Mouse (Mus musculus) heart, embryonic 14.5 days (tissue): ENCODE data around the gene Olfr1336. TPM values are rescaled to one million over a fixed set of nuclear protein-coding genes. Genes with fewer than 3 reads are reported as not detected.

Source experiments
- ATAC-seq: fragments of 200-750 bp; cut with Nextera tagmentation; 2 replicates; pipeline ENCODE4 v1.8.0; 2017; ENCODE audit warnings: low read depth, moderate TSS enrichment; ENCODE audit not compliant: insufficient number of reproducible peaks, insufficient read depth, low FRiP score
- H3K27ac ChIP-seq, 2 experiments: fragments of 200-500 bp in 1 of 2; fragments of 300-500 bp in 1 of 2; sonication (generic) in 1 of 2; replicated peaks in 1 of 2; 2 replicates each; pipeline ENCODE4 v1.5.1; 2012 to 2014; ENCODE audit warnings: low read depth in 2 of 2, low read length in 2 of 2, control low read depth in 1 of 2, mild to moderate bottlenecking in 1 of 2, mixed read lengths in 1 of 2; ENCODE audit not compliant: control insufficient read depth in 1 of 2, insufficient read depth in 1 of 2
- H3K27me3 ChIP-seq: fragments of 300-500 bp; sonication (generic); 2 replicates; pipeline ENCODE4 v1.6.1; 2014; ENCODE audit warnings: mild to moderate bottlenecking, low read length, control low read depth; ENCODE audit not compliant: control insufficient read depth, insufficient read depth
- H3K36me3 ChIP-seq: fragments of 300-500 bp; sonication (generic); 2 replicates; pipeline ENCODE4 v1.6.1; 2014; ENCODE audit warnings: mild to moderate bottlenecking, control low read depth, low read length, mixed read lengths; ENCODE audit not compliant: control insufficient read depth, insufficient read depth
- H3K4me1 ChIP-seq, 2 experiments: fragments of 200-500 bp in 1 of 2; fragments of 300-500 bp in 1 of 2; sonication (generic) in 1 of 2; 2 replicates each; pipeline ENCODE4 v1.6.1; 2012 to 2014; ENCODE audit warnings: low read length in 2 of 2, control low read depth in 1 of 2, mixed read lengths in 1 of 2; ENCODE audit not compliant: control insufficient read depth in 2 of 2, insufficient read depth in 2 of 2
- H3K4me2 ChIP-seq: fragments of 300-500 bp; sonication (generic); 2 replicates; pipeline ENCODE4 v1.6.1; 2014; ENCODE audit warnings: mild to moderate bottlenecking, low read length
- H3K4me3 ChIP-seq, 2 experiments: fragments of 200-500 bp in 1 of 2; fragments of 300-500 bp in 1 of 2; sonication (generic) in 1 of 2; 2 replicates each; pipeline ENCODE4 v1.5.1; 2012 to 2014; ENCODE audit warnings: low read length in 2 of 2, mild to moderate bottlenecking in 2 of 2, control low read depth in 1 of 2, low read depth in 1 of 2, moderate library complexity in 1 of 2; ENCODE audit not compliant: control insufficient read depth in 1 of 2, insufficient read depth in 1 of 2
- H3K9ac ChIP-seq: fragments of 300-500 bp; sonication (generic); 2 replicates; pipeline ENCODE4 v1.6.1; 2014; ENCODE audit warnings: mild to moderate bottlenecking, low read length
- H3K9me3 ChIP-seq: fragments of 300-500 bp; sonication (generic); 2 replicates; pipeline ENCODE4 v1.6.1; 2016; ENCODE audit warnings: low read length, control low read depth; ENCODE audit not compliant: control insufficient read depth
- WGBS: fragments of 180-500 bp; shearing (Covaris S2); extraction: QIAGEN DNeasy Blood & Tissue Kit; methylation state at CpG from one replicate; pipeline ENCODE4 v1.1.7; 2014; 5-methylcytosine and 5-hydroxymethylcytosine counted together
- polyA plus RNA-seq: library from polyadenylated mRNA; unstranded; fragments of >200 nt; fragmentation: Nextera tagmentation; extraction: Ambion mirVana; gene quantifications from 2 replicates; pipeline ENCODE4 v1.2.1, GENCODE M21; 2014

Olfr1336 gene
- polyA plus RNA-seq = not detected in 2 replicates

DNA sequence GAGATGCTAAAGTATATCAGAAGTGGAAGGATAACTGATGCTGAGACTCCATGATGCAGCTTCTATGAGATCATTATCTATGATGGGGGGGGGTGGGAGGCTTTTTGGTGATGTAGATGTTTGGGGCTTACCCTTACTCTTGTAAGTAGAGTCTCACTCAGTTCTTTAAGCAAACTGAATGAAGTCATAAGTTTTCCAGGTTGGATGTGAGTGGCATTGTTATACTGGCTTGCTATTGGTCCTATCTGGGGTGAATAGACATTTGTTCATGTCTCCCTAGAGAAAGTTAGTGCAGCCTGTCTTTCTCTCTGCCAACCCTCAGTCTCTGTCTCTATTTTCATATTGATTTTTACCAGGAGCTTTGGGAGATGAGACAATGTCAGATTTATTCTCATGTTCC lies at the start of gene Olfr1336:
Olfr1336 (plus strand) TSS at position 301 of the 400 bp plus-strand sequence.
- Histone ChIP-seq H3K9ac (no peak within 1 kb of the TSS), H3K27me3 (no peaks in the 10 kb centered on the region), H3K4me2 (no peak within 1 kb of the TSS), H3K36me3 (no peaks in the 10 kb centered on the region), H3K4me3 (no peak within 1 kb of the TSS), H3K9me3 (peaks cover 16% of the 10 kb centered on the region; the same call in 1 of the 2 replicates), H3K4me1 (no peaks in the 10 kb centered on the region), H3K27ac (no peak within 1 kb of the TSS)
- ATAC-seq = no peak

DNA sequence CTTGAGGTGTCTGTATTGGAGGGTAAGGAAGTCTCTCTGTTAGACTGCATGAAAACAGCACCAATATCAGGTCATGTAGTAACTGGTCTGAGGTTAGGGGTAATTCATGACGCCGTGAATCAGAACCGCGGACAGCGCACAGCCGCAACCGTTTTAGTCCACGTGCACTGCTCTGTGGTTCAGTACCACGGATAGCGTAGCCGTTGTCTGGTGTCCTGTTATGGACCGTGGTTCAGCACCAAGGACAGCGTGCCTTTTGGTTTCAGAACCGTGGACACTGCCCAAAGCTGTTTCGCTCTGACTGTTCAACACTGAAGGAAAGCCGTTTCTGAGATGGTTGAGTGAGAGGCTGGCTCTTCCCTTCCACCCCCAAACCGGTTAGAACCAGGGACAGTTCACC lies 45.9 kb upstream of the Olfr1336 start, which contains the start of gene Gm20715:
Gm20715 (plus strand) TSS at position 235 of the 400 bp plus-strand sequence.
- Histone ChIP-seq H3K9ac (no peak within 1 kb of the TSS), H3K27ac (no peak within 1 kb of the TSS), H3K27me3 (no peaks in the 10 kb centered on the region), H3K9me3 (no peaks in the 10 kb centered on the region), H3K4me1 (no peaks in the 10 kb centered on the region), H3K4me3 (no peak within 1 kb of the TSS), H3K36me3 (no peaks in the 10 kb centered on the region), H3K4me2 (no peak within 1 kb of the TSS)
- ATAC-seq = peak; percentile 80
- 2% methylated on average over 17 of the region's 17 CpGs for WGBS

DNA sequence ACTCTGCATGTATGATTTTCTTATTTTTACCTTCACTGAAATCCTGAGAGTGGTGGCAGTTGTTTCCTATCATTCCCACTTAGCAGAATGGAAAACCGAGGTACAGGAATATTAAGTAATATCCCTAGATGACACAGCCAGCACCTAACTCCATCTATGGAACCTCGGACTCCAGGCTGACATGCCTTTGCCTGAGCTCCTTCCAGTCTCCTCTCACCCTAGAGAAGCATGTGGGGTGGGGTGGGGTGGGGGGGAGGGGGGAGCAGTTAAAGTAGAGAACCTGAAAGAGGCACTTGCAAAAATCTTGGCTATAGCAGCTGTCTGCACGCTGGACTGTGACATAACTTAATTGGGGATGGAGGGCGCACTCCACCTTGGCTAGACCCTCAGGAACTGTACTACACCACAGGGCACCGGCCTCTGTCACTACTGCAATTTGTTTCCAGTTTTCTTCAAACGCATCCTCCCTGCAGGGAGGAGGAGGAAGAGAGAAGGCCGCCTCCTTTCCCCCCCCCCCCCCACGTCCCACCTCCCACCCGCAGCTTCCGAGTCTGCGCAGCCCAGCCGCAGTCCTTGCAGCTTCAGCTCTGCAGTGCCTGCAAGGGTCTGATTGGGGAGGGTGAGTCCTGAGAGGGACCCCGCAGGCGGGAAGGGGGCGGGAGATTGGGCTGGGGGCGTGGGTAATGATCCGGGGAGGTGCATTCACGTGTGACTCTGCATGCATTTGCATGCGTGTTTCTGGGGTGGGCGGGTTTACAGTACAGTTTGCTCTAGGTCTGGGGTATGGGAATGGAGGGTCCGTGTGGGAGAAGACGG lies 41.1 kb upstream of the Olfr1336 start:
- Histone ChIP-seq H3K4me1 (no peaks in the 10 kb centered on the region), H3K27me3 (no peaks in the 10 kb centered on the region; the same call in 1 of the 2 replicates), H3K27ac (no peak overlapping the region), H3K9me3 (no peaks in the 10 kb centered on the region), H3K9ac (no peak overlapping the region), H3K4me2 (no peak overlapping the region), H3K4me3 (no peak overlapping the region), H3K36me3 (no peaks in the 10 kb centered on the region)
- ATAC-seq = no peak
- WGBS = 7% methylated on average over 20 of the region's 22 CpGs

DNA sequence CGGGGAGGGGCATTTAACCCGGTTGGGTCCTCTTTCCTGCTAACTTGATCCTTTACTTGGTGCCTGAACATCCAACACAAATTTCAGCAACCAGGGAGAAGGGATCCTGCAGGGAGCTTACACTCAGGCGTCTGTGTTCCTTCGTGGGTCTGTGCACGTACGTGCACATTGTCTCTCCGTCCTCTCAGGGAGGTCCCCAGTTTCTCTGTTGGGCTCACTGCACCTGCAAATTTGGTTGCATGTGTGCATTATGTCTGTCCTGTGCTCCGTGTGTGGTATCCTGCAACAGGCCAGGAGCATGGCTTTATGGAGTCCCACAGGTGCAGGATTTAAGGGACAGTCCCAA lies 40.6 kb upstream of the Olfr1336 start:
- no peaks in the 10 kb centered on the region for H3K36me3 ChIP-seq
- no peaks in the 10 kb centered on the region for H3K9me3 ChIP-seq
- H3K4me3 ChIP-seq = no peak overlapping the region
- no peak overlapping the region for H3K9ac ChIP-seq
- no peak overlapping the region for H3K4me2 ChIP-seq
- H3K4me1 ChIP-seq = no peaks in the 10 kb centered on the region
- ATAC-seq = no peak
- H3K27me3 ChIP-seq = no peaks in the 10 kb centered on the region; the same call in 1 of the 2 replicates
- 13% methylated on average over 8 of the region's 8 CpGs for WGBS
- no peak overlapping the region for H3K27ac ChIP-seq

DNA sequence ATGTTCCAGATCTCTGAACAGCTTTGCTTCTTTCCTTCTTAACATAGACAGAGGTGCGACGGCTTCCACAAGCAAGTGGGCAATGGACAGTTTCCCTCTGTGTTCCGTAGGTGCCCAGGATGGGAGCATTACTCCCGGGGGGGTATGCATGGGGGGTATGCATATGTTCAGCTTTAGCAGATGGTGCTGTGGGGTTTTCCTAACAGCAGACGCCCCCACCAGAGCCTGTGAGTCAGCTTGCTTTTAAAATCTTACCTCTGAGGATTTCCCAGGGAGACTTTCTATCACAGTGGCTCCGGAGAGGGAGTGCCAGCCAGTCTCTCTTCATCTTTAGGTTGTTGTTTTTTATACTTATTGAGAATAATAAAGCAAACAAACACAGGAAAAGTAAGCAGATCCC lies 36.1 kb upstream of the Olfr1336 start:
- Histone ChIP-seq H3K4me1 (no peaks in the 10 kb centered on the region), H3K9me3 (no peaks in the 10 kb centered on the region), H3K4me2 (no peak overlapping the region), H3K27ac (no peak overlapping the region), H3K9ac (no peak overlapping the region), H3K4me3 (no peak overlapping the region), H3K36me3 (no peaks in the 10 kb centered on the region), H3K27me3 (no peaks in the 10 kb centered on the region; the same call in 1 of the 2 replicates)
- WGBS = 68% methylated on average over 6 of the region's 6 CpGs
- ATAC-seq = no peak

DNA sequence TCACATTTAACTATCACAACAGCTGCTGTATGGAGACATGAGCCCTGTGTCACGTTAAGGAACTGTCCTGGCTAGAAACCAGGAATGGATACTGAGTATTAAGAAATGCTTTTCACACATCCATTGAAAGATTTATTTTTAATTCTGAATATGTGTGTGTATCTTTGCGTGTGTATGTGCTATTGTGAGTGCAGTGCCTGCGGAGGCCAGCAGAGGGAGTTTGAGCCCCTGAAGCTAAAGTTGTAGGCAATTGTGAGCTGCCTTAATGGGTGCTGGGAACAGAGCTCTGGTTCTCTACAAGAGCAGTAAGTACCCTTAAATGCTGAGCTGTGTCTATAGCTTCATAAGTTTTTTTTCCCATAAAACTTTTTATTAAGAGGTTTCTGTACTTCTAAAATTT lies 26.6 kb upstream of the Olfr1336 start:
- no peak for ATAC-seq
- H3K9ac ChIP-seq = no peak overlapping the region
- H3K4me1 ChIP-seq = no peaks in the 10 kb centered on the region
- H3K4me2 ChIP-seq = no peak overlapping the region
- 85% methylated on average over 3 of the region's 3 CpGs for WGBS
- H3K27me3 ChIP-seq = no peaks in the 10 kb centered on the region
- H3K9me3 ChIP-seq = peaks cover 10% of the 10 kb centered on the region; the same call in 1 of the 2 replicates
- no peak overlapping the region for H3K27ac ChIP-seq
- no peaks in the 10 kb centered on the region for H3K36me3 ChIP-seq
- H3K4me3 ChIP-seq = no peak overlapping the region

DNA sequence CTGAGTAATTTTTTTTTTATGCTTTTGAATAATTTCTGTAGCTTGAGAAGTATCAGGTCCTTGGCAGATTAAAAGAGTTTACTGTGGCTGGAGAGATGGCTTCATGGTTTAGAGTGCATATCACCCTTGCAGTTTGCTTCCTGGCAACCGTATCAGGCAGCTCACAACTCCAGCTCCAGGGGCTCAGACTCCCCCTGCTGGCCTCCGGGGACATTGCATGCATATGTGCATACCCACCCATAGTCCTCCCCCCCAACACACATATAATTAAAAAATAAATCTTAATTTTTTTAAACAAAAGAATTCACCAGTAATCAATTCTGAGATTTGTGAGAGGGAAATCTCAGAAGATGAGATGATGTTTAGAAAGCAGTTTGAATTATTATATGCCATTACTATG lies 25.6 kb upstream of the Olfr1336 start:
- no peak overlapping the region for H3K9ac ChIP-seq
- peaks cover 10% of the 10 kb centered on the region; the same call in 1 of the 2 replicates for H3K9me3 ChIP-seq
- 30% methylated on average over 2 of the region's 2 CpGs for WGBS

DNA sequence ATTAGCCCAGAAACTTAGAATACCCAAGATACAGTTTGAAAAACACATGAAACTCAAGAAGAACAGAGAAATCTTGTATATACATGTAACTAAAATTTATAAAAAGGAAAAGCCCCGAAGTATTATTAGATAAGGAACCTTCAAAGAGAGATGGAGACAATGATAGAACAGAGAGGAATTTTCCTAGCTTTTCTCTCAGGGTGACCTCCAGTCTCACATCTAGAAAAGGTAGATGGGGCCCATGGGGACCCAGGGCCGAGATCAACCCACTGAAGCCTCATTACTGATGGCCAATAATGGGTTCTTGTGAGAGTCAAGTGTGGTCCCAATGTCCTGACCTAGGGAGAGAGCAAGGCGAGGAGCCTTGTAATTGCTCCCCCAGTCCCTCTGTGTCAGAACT lies 17.6 kb upstream of the Olfr1336 start, which contains the start of gene Olfr1344:
Olfr1344 (plus strand) TSS at position 301 of the 400 bp plus-strand sequence.
- WGBS = 68% methylated on average over 3 of the region's 3 CpGs
- Histone ChIP-seq H3K4me2 (no peak within 1 kb of the TSS), H3K27ac (no peak within 1 kb of the TSS), H3K4me3 (no peak within 1 kb of the TSS), H3K9me3 (no peaks in the 10 kb centered on the region), H3K9ac (no peak within 1 kb of the TSS), H3K27me3 (no peaks in the 10 kb centered on the region), H3K4me1 (no peaks in the 10 kb centered on the region), H3K36me3 (no peaks in the 10 kb centered on the region)
- ATAC-seq = no peak

More for the DNA sequence above, 25.6 kb upstream of the Olfr1336 start:
- no peaks in the 10 kb centered on the region for H3K36me3 ChIP-seq
- H3K27ac ChIP-seq = no peak overlapping the region
- no peaks in the 10 kb centered on the region for H3K4me1 ChIP-seq
- no peaks in the 10 kb centered on the region for H3K27me3 ChIP-seq
- H3K4me3 ChIP-seq = no peak overlapping the region
- H3K4me2 ChIP-seq = no peak overlapping the region
- ATAC-seq = no peak
